Mouse (Mus musculus) ES-E14 (cell line): ENCODE data around the gene Dnah12. TPM values are rescaled to one million over a fixed set of nuclear protein-coding genes. Genes with fewer than 3 reads are reported as not detected.

Source experiments
- DNase-seq: peaks from one replicate; pipeline ENCODE4 v3.0.0-alpha.2; 2013; ENCODE audit warnings: low read depth, low spot score
- H3K27ac ChIP-seq: 2 replicates; pipeline ENCODE4 v1.5.1; 2012; ENCODE audit warnings: low read depth, mild to moderate bottlenecking, low read length, moderate library complexity, mixed read lengths; ENCODE audit not compliant: poor library complexity, insufficient read depth, severe bottlenecking
- H3K36me3 ChIP-seq: 2 replicates; pipeline ENCODE4 v1.6.1; 2012; ENCODE audit warnings: mild to moderate bottlenecking, low read length, moderate library complexity, mixed read lengths; ENCODE audit not compliant: control insufficient read depth, poor library complexity, insufficient read depth, severe bottlenecking
- H3K4me1 ChIP-seq, 2 experiments: fragments of 150-350 bp in 1 of 2; sonication (generic) in 1 of 2; 2 replicates each; pipeline ENCODE4 v1.6.1; 2012; ENCODE audit warnings: low read length in 2 of 2, mild to moderate bottlenecking in 1 of 2, mixed read lengths in 1 of 2; ENCODE audit not compliant: control insufficient read depth in 2 of 2, insufficient read depth in 2 of 2, poor library complexity in 1 of 2
- H3K4me3 ChIP-seq, 2 experiments: fragments of 150-350 bp in 1 of 2; sonication (generic) in 1 of 2; 2 replicates each; pipeline ENCODE4 v1.5.1; 2012; ENCODE audit warnings: low read length in 2 of 2, low read depth in 1 of 2, mild to moderate bottlenecking in 1 of 2, mixed read lengths in 1 of 2; ENCODE audit not compliant: insufficient read depth in 1 of 2, poor library complexity in 1 of 2, severe bottlenecking in 1 of 2
- H3K9ac ChIP-seq: 2 replicates; pipeline ENCODE4 v1.6.1; 2012; ENCODE audit warnings: low read depth, mild to moderate bottlenecking, low read length, mixed read lengths; ENCODE audit not compliant: poor library complexity, insufficient read depth, severe bottlenecking
- H3K9me3 ChIP-seq: fragments of 150-350 bp; sonication (generic); 2 replicates; pipeline ENCODE4 v1.6.1; 2012; ENCODE audit warnings: low read depth, mild to moderate bottlenecking, low read length; ENCODE audit not compliant: control insufficient read depth, insufficient read depth
- CHD2 ChIP-seq: IDR thresholded peaks from 2 replicates; pipeline ENCODE4 v1.6.1; 2014; ENCODE audit warnings: mild to moderate bottlenecking, low read depth, low read length, inconsistent platforms
- HCFC1 ChIP-seq: IDR thresholded peaks from 2 replicates; pipeline ENCODE4 v1.6.1; 2012; ENCODE audit warnings: low read length, inconsistent platforms, borderline replicate concordance; ENCODE audit not compliant: insufficient read depth
- MAFK ChIP-seq: IDR thresholded peaks from 2 replicates; pipeline ENCODE4 v1.6.1; 2014; ENCODE audit warnings: mild to moderate bottlenecking, low read depth, low read length, inconsistent platforms; ENCODE audit not compliant: insufficient read depth
- ZC3H11A ChIP-seq: IDR thresholded peaks from 2 replicates; pipeline ENCODE4 v1.6.1; 2012; ENCODE audit warnings: low read depth, mild to moderate bottlenecking, inconsistent platforms, low read length, borderline replicate concordance
- ZNF384 ChIP-seq: IDR thresholded peaks from 2 replicates; pipeline ENCODE4 v1.6.1; 2012; ENCODE audit warnings: low read depth, low read length, inconsistent platforms
- in situ Hi-C, 2 experiments: fragments of 600-800 bp; cut with MboI; formaldehyde crosslinking; loops; one replicate each; pipeline ENCODE4 v1.15.1; 2025; ENCODE audit warnings: low sequenced_read_pairs in 2 of 2, inconsistent platforms in 1 of 2; ENCODE audit not compliant: unreplicated experiment in 2 of 2
- total RNA-seq: library from RNA; depleted of rRNA; stranded (reverse); fragments of 300-350 nt; gene quantifications from 2 replicates; pipeline ENCODE4 v1.2.3, GENCODE M21; 2012

The Dnah12 gene
- total RNA-seq, 1 experiment: 0.13 TPM

- peaks cover 3 to 7% of the 10 kb centered on the region in 2 experiments; a peak in 2 of 4 replicates for H3K4me1 ChIP-seq
- no peaks in the 10 kb centered on the region for H3K36me3 ChIP-seq
- TF ChIP-seq CHD2: no peak
- 0 out of 2 replicates have a peak, but pooled peaks have one; percentile 26 for TF ChIP-seq ZNF384
- no peak for TF ChIP-seq HCFC1
- 0 out of 2 replicates have a peak, but pooled peaks have one; percentile 4 for TF ChIP-seq ZC3H11A
- H3K9me3 ChIP-seq: no peaks in the 10 kb centered on the region
- H3K9ac ChIP-seq: no peak overlapping the region
- H3K27ac ChIP-seq: no peak overlapping the region
- in situ Hi-C loops: no loop called here
- peak overlapping the region in 1 of 2 experiments; percentile 63; a peak in 2 of 4 replicates for H3K4me3 ChIP-seq
- DNase-seq: peak; percentile 59
These were observed 17.7 kb upstream of the Dnah12 start for GRCm38 (mm10) chr14:26675371-26675770.

- H3K36me3 ChIP-seq: no peaks in the 10 kb centered on the region
- H3K4me3 ChIP-seq: peak overlapping the region in 1 of 2 experiments; percentile 63; a peak in 2 of 4 replicates
- H3K4me1 ChIP-seq: peaks cover 3 to 5% of the 10 kb centered on the region in 2 experiments; a peak in 2 of 4 replicates
- no peak for DNase-seq
- no peak overlapping the region for H3K27ac ChIP-seq
- H3K9me3 ChIP-seq: no peaks in the 10 kb centered on the region
- no peak overlapping the region for H3K9ac ChIP-seq
- TF ChIP-seq ZNF384 (no peak), CHD2 (no peak), HCFC1 (no peak), ZC3H11A (no peak), MAFK (peak; percentile 60)
- in situ Hi-C loops: no loop called here
These were observed 17.3 kb upstream of the Dnah12 start for GRCm38 (mm10) chr14:26675791-26676190.

GRCm38 (mm10) chr14:26690727-26691126 is 2.3 kb upstream of the Dnah12 start:
- Histone ChIP-seq H3K4me3 (no peak overlapping the region), H3K36me3 (no peaks in the 10 kb centered on the region), H3K9me3 (no peaks in the 10 kb centered on the region), H3K9ac (no peak overlapping the region), H3K27ac (no peak overlapping the region), H3K4me1 (no peaks in the 10 kb centered on the region)
- no peak for DNase-seq
- TF ChIP-seq HCFC1: no peak
- no peak for TF ChIP-seq MAFK
- no peak for TF ChIP-seq CHD2
- TF ChIP-seq ZC3H11A: no peak
- TF ChIP-seq ZNF384: no peak
- in situ Hi-C loops: no loop called here

GRCm38 (mm10) chr14:26691363-26691762 is 1.7 kb upstream of the Dnah12 start:
- H3K4me1 ChIP-seq: no peaks in the 10 kb centered on the region
- in situ Hi-C loops: no loop called here
- no peak overlapping the region for H3K9ac ChIP-seq
- H3K27ac ChIP-seq: no peak overlapping the region
- TF ChIP-seq CHD2: no peak
- no peak for TF ChIP-seq ZC3H11A
- TF ChIP-seq HCFC1: no peak
- TF ChIP-seq MAFK: no peak
- TF ChIP-seq ZNF384: no peak
- H3K36me3 ChIP-seq: no peaks in the 10 kb centered on the region
- DNase-seq: no peak
- no peaks in the 10 kb centered on the region for H3K9me3 ChIP-seq
- no peak overlapping the region for H3K4me3 ChIP-seq

GRCm38 (mm10) chr14:26697912-26698311 is 4.8 kb downstream of the Dnah12 start:
- in situ Hi-C loops: no loop called here
- no peak overlapping the region for H3K9ac ChIP-seq
- no peak for DNase-seq

More at GRCm38 (mm10) chr14:26697912-26698311, 4.8 kb downstream of the Dnah12 start:
- Histone ChIP-seq H3K36me3 (no peaks in the 10 kb centered on the region), H3K4me1 (no peaks in the 10 kb centered on the region), H3K4me3 (no peak overlapping the region), H3K9me3 (no peaks in the 10 kb centered on the region), H3K27ac (no peak overlapping the region)
- TF ChIP-seq MAFK (no peak), HCFC1 (no peak), CHD2 (no peak), ZNF384 (peak; percentile 95), ZC3H11A (peak; percentile 58; the same call in 1 of the 2 replicates)
